14 mouse cellular contexts compared by ENCODE assay signal in the genomic region with DNA sequence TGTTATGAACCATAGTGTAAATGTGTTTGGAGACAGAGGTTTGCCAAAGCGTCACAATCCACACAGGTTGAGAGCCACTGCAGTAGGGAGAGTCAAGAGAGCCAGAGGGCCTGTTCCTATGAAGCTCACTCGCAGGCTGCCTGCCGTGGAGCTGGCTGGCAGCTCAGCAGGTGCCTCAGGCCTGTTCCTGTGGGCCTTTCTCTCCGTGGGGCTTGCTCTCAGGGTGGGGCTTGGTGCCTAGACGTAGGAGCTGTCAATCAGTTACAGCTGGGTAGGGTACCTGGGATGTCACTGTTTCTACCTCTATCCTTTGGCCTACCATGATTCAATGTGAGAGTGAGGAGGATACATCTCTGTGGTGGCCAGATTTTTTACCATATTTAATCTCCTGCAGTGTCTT.
"Had no signal": no experiment of that assay in that cellular context is flagged by ENCODE, and none has a peak within 500 bp of the region (broad histone marks: within the 10 kb centered on the region; RNA-seq: fewer than 3 reads in every experiment).

No protein-coding gene starts in this region.

- H3K27ac ChIP-seq: kidney, postnatal 0 days; limb, embryonic 12.5 days; liver, embryonic 13.5 days; lung, embryonic 15.5 days; midbrain, embryonic 12.5 days; neural tube, embryonic 13.5 days had no signal

- ATAC-seq: liver, postnatal 0 days; midbrain, embryonic 16.5 days had no signal

- H3K4me2 ChIP-seq: limb, embryonic 12.5 days; lung, embryonic 15.5 days; midbrain, embryonic 12.5 days; neural tube, embryonic 13.5 days had no signal

- DNase-seq: liver; liver, embryonic 13.5 days; liver, postnatal 0 days; lung, postnatal 14 days; retina, postnatal 1 day; spleen, adult 18-20 months; thymus, adult 18-20 months; thymus, postnatal 25 days had no signal

- H3K36me3 ChIP-seq: limb, embryonic 12.5 days; liver, embryonic 13.5 days; lung, embryonic 15.5 days; midbrain, embryonic 12.5 days; neural tube, embryonic 13.5 days had no signal

- H3K9ac ChIP-seq: limb, embryonic 12.5 days; liver, embryonic 13.5 days; liver, postnatal 0 days; lung, embryonic 15.5 days; midbrain, embryonic 12.5 days; neural tube, embryonic 13.5 days had no signal

- H3K27me3 ChIP-seq: lung, embryonic 15.5 days; neural tube, embryonic 13.5 days had no signal

- H3K4me3 ChIP-seq: limb, embryonic 12.5 days; liver, embryonic 13.5 days; lung, embryonic 15.5 days; midbrain, embryonic 12.5 days; neural tube, embryonic 13.5 days had no signal

- H3K9me3 ChIP-seq: limb, embryonic 12.5 days; liver, embryonic 13.5 days; lung, embryonic 15.5 days; midbrain, embryonic 12.5 days; neural tube, embryonic 13.5 days had no signal
